Mouse (Mus musculus) liver, embryonic 14.5 days (tissue): Measurements from ENCODE around the gene Hydin. TPM values are rescaled to one million over a fixed set of nuclear protein-coding genes. Genes with fewer than 3 reads are reported as not detected.
"Not testable (repeated sequence)": the region's sequence is repeated elsewhere in the genome, so short reads cannot be mapped to it uniquely, and the experiment has no call there.

Experiments used
- ATAC-seq: fragments of 200-750 bp; cut with Nextera tagmentation; 2 replicates; pipeline ENCODE4 v1.8.0; 2017; ENCODE audit warnings: moderate number of reproducible peaks, mild to moderate bottlenecking, moderate library complexity; ENCODE audit not compliant: insufficient read depth
- DNase-seq, 3 experiments: peaks; one replicate each; pipeline ENCODE4 v3.0.0-alpha.2; 2012 to 2013; ENCODE audit warnings: low read depth in 3 of 3, low spot score in 3 of 3
- H3K27ac ChIP-seq: fragments of 300-500 bp; sonication (generic); 2 replicates; pipeline ENCODE4 v1.5.1; 2014; ENCODE audit warnings: moderate library complexity, mild to moderate bottlenecking, control low read depth, inconsistent platforms
- H3K27me3 ChIP-seq: fragments of 300-500 bp; sonication (generic); 2 replicates; pipeline ENCODE4 v1.6.1; 2014; ENCODE audit warnings: mild to moderate bottlenecking, low read length, moderate library complexity; ENCODE audit not compliant: control insufficient read depth, insufficient read depth
- H3K36me3 ChIP-seq: fragments of 300-500 bp; sonication (generic); replicated peaks from 2 replicates; pipeline ENCODE4 v1.6.1; 2014; ENCODE audit warnings: low read depth; ENCODE audit not compliant: control insufficient read depth, insufficient read depth
- H3K4me1 ChIP-seq, 2 experiments: fragments of 200-500 bp in 1 of 2; fragments of 300-500 bp in 1 of 2; sonication (generic) in 1 of 2; replicated peaks; 2 replicates each; pipeline ENCODE4 v1.6.1; 2012 to 2014; ENCODE audit warnings: antibody characterized with exemption in 1 of 2, inconsistent platforms in 1 of 2, low read length in 1 of 2; ENCODE audit not compliant: control insufficient read depth in 2 of 2, insufficient read depth in 2 of 2
- H3K4me2 ChIP-seq: fragments of 300-500 bp; sonication (generic); 2 replicates; pipeline ENCODE4 v1.6.1; 2014; ENCODE audit warnings: low read depth, mild to moderate bottlenecking, control low read depth, moderate library complexity
- H3K4me3 ChIP-seq, 2 experiments: fragments of 200-500 bp in 1 of 2; fragments of 300-500 bp in 1 of 2; sonication (generic) in 1 of 2; 2 replicates each; pipeline ENCODE4 v1.5.1; 2012 to 2014; ENCODE audit warnings: low read depth in 2 of 2, low read length in 2 of 2, mild to moderate bottlenecking in 2 of 2, control low read depth in 1 of 2, inconsistent platforms in 1 of 2, moderate library complexity in 1 of 2; ENCODE audit not compliant: insufficient read depth in 1 of 2
- H3K9ac ChIP-seq: fragments of 300-500 bp; sonication (generic); replicated peaks from 2 replicates; pipeline ENCODE4 v1.6.1; 2014; ENCODE audit warnings: mild to moderate bottlenecking, control low read depth, moderate library complexity
- H3K9me3 ChIP-seq: fragments of 300-500 bp; sonication (generic); 2 replicates; pipeline ENCODE4 v1.6.1; 2016; ENCODE audit warnings: low read length, mixed read lengths; ENCODE audit not compliant: control insufficient read depth
- CTCF ChIP-seq: IDR thresholded peaks from 2 replicates; pipeline ENCODE4 v1.5.1; 2016; ENCODE audit warnings: antibody characterized with exemption, low read depth, control low read depth
- EP300 ChIP-seq: IDR thresholded peaks from 2 replicates; pipeline ENCODE4 v1.6.1; 2016; ENCODE audit warnings: antibody characterized with exemption, low read depth
- WGBS: fragments of 180-500 bp; shearing (Covaris S2); extraction: QIAGEN DNeasy Blood & Tissue Kit; methylation state at CpG from one replicate; pipeline ENCODE4 v1.1.7; 2014; ENCODE audit not compliant: insufficient replicate concordance; 5-methylcytosine and 5-hydroxymethylcytosine counted together
- polyA plus RNA-seq, 2 experiments: library from polyadenylated mRNA; depleted of rRNA in 1 of 2; stranded (reverse) in 1 of 2; unstranded in 1 of 2; fragments of >200 nt; fragmentation: Nextera tagmentation in 1 of 2; extraction: Ambion mirVana in 1 of 2; gene quantifications; 2 replicates each; pipeline versions ENCODE4 v1.2.1 to v1.2.3; 2012 to 2014

Gene Hydin
- polyA plus RNA-seq, 2 experiments: 0.03 to 0.10 TPM

DNA sequence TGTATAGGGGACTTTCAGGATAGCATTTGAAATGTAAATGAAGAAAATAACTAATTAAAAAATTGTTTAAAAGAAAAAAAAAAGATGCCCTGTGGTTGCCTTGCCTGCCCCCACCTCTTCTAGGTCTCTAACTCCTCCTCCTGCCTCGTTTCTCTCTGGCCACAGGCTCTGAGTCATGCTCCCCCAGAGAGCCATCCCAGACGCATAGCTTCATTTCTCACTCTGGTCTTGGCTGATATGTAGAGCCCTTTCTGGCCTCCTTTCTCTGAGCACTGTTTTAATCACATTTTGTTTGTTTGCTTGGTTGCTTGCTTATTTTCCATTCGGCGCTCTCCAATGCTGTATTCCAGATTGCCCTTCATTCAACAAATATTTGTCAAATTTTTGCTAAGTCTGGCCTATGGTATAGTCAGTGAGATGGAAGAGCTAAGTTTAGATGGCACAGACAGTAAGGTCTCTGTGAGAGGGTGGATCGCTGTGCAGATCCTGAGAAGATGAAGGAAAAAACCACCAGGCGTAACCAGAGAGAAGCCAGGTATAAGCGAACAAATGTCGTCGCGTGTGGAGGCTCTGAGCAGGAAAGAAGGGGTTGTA, 57.3 kb downstream of the Hydin start:
- ATAC-seq (no peak), DNase-seq (no peak)
- Histone ChIP-seq H3K4me3 (no peak overlapping the region), H3K36me3 (no peaks in the 10 kb centered on the region), H3K27ac (no peak overlapping the region), H3K9me3 (no peaks in the 10 kb centered on the region), H3K27me3 (no peaks in the 10 kb centered on the region), H3K4me2 (no peak overlapping the region), H3K4me1 (no peaks in the 10 kb centered on the region), H3K9ac (no peak overlapping the region)
- WGBS: 65% methylated on average over 10 of the region's 10 CpGs
- TF ChIP-seq CTCF (no peak), EP300 (no peak)

- ATAC-seq, H3K4me1 ChIP-seq, H3K4me3 ChIP-seq, H3K9me3 ChIP-seq, H3K27ac ChIP-seq, H3K36me3 ChIP-seq, H3K4me2 ChIP-seq, H3K9ac ChIP-seq, H3K27me3 ChIP-seq, DNase-seq: not testable (repeated sequence)
These were observed 60.3 kb downstream of the Hydin start for GRCm38 (mm10) chr8:110327120-110327519.

DNA sequence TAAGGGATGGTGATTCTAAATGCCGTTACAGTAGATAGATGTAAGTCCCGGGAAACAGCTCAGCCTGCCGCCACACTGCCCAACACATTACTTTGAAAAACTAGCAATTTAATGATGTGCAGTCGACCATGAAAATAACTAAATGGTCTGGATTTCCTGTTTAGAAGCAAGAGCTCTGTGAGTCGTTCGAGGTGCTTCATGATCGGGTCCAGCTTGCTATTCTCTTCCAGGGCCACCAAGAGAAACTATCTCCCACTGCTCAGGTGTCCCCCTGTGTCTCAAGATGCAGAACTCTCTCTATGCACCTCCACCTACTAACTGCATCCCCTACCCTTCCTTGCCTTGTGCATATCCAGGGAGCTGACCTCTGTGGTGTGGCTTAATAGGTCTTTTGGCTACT, 66.6 kb downstream of the Hydin start:
- H3K36me3 ChIP-seq: no peaks in the 10 kb centered on the region
- H3K4me2 ChIP-seq: no peak overlapping the region
- no peaks in the 10 kb centered on the region for H3K9me3 ChIP-seq
- DNase-seq (no peak), ATAC-seq (no peak)
- no peak overlapping the region for H3K9ac ChIP-seq
- no peaks in the 10 kb centered on the region for H3K27me3 ChIP-seq
- TF ChIP-seq EP300 (no peak), CTCF (no peak)
- no peak overlapping the region for H3K27ac ChIP-seq
- no peaks in the 10 kb centered on the region for H3K4me1 ChIP-seq
- no peak overlapping the region for H3K4me3 ChIP-seq
- WGBS: 62% methylated on average over 7 of the region's 7 CpGs

- no peaks in the 10 kb centered on the region for H3K4me1 ChIP-seq
- no peak for DNase-seq
- H3K4me3 ChIP-seq: no peak overlapping the region
- no peaks in the 10 kb centered on the region for H3K27me3 ChIP-seq
- ATAC-seq: no peak
- TF ChIP-seq EP300 (no peak), CTCF (no peak)
- no peaks in the 10 kb centered on the region for H3K9me3 ChIP-seq
- WGBS: 41% methylated on average over 2 of the region's 2 CpGs
- H3K9ac ChIP-seq: no peak overlapping the region
- no peaks in the 10 kb centered on the region for H3K36me3 ChIP-seq
- no peak overlapping the region for H3K4me2 ChIP-seq
- H3K27ac ChIP-seq: no peak overlapping the region
These were observed 72.7 kb downstream of the Hydin start for GRCm38 (mm10) chr8:110339447-110339846.

DNA sequence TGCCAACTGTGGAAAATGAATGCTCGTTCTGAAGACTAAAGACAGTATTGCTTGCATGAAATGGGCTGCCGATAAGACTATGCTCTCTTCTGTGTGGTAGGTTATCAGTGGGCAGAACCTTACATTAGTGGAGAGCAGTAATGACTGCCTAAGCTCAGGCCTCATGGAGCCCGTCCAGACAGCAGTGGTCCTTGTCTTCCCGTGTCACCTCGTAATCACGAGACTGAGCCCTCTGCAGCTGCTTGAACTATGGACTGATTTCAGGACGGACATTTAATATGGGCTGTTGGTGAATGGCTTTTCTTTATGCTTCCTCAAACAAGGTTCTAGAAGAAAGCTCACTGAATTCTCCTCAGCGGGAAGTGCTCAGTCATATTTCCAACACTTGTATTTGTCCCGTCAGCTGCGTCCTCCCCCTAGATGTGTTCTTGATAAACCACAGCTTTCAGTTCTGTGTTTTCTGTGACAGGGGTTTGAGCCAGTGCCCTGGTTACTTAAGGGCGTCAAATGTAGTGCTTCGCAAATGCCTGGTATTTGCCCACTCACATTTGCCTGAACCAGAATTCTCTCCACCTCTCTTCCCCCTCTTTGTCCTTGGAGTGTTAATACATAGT, 73.4 kb downstream of the Hydin start:
- Histone ChIP-seq H3K27me3 (no peaks in the 10 kb centered on the region), H3K9me3 (no peaks in the 10 kb centered on the region), H3K27ac (no peak overlapping the region), H3K9ac (no peak overlapping the region), H3K4me2 (no peak overlapping the region), H3K4me3 (no peak overlapping the region), H3K4me1 (no peaks in the 10 kb centered on the region), H3K36me3 (no peaks in the 10 kb centered on the region)
- DNase-seq (no peak), ATAC-seq (no peak)
- WGBS: 60% methylated on average over 12 of the region's 12 CpGs
- TF ChIP-seq EP300 (no peak), CTCF (no peak)
